ENCODE assay signal across 10 mouse cellular contexts in genomic region chr11:5691775-5692174, GRCm38 (mm10). TPM values are rescaled to one million over a fixed set of nuclear protein-coding genes. Genes with fewer than 3 reads are reported as not detected.
A peak's percentile ranks its signal among the peaks of the same experiment; 100 is the strongest.
DNase-seq lines count a peak whose midpoint lies in the region; ATAC-seq and TF ChIP-seq lines count a peak whose summit lies in the region.
"Had no signal": no experiment of that assay in that cellular context is flagged by ENCODE, and none has a peak within 500 bp of the region (broad histone marks: within the 10 kb centered on the region; RNA-seq: fewer than 3 reads in every experiment).

No protein-coding gene starts in this region.

- H3K27ac ChIP-seq in heart, embryonic 11.5 days (ENCODE audit: low read depth, low read length): no peak overlapping the region
- H3K27ac ChIP-seq in ES-Bruce4 (ENCODE audit: insufficient read depth, low read length): 0 out of 2 replicates have a peak overlapping the region, but pooled peaks have one; percentile 16
- 0 out of 2 replicates have a peak overlapping the region, but pooled peaks have one; percentile 19 for H3K27ac ChIP-seq in embryonic facial prominence, embryonic 10.5 days (replicated peaks)
- H3K27ac ChIP-seq: embryonic facial prominence, embryonic 13.5 days; limb, embryonic 12.5 days had no signal

- no peaks in the 10 kb centered on the region for H3K9me3 ChIP-seq in heart, embryonic 11.5 days (replicated peaks; ENCODE audit: control insufficient read depth, low read length)
- H3K9me3 ChIP-seq in ES-Bruce4 (replicated peaks; ENCODE audit: control insufficient read depth, insufficient read depth, low read length, poor library complexity, severe bottlenecking): peaks cover 5% of the 10 kb centered on the region
- H3K9me3 ChIP-seq in embryonic facial prominence, embryonic 10.5 days: peaks cover 7% of the 10 kb centered on the region; the same call in 1 of the 2 replicates

- TF ChIP-seq POLR2A in ES-Bruce4 (IDR thresholded peaks at IDR 0.05; ENCODE audit: insufficient read depth, low read length): no peak

- H3K36me3 ChIP-seq in heart, embryonic 11.5 days (ENCODE audit: control insufficient read depth, insufficient read depth, low read length): no peaks in the 10 kb centered on the region
- H3K36me3 ChIP-seq in ES-Bruce4 (ENCODE audit: control insufficient read depth, insufficient read depth, low read length, poor library complexity, severe bottlenecking): no peaks in the 10 kb centered on the region
- no peaks in the 10 kb centered on the region for H3K36me3 ChIP-seq in embryonic facial prominence, embryonic 10.5 days (replicated peaks)
- H3K36me3 ChIP-seq: embryonic facial prominence, embryonic 13.5 days; limb, embryonic 12.5 days had no signal

- no peak for TF ChIP-seq EP300 in ES-Bruce4 (IDR thresholded peaks at IDR 0.05; ENCODE audit: insufficient read depth, low read depth, low read length)

- DNase-seq in heart, postnatal 4 days: peak; percentile 67
- peak; percentile 73 for DNase-seq in 3T3-L1 (ENCODE audit: low read depth, low spot score)
- DNase-seq in embryonic facial prominence, embryonic 10.5 days (ENCODE audit: low spot score): peak; percentile 55
- DNase-seq in lung, postnatal 10 days: peak; percentile 72
- no peak for DNase-seq in urinary bladder, postnatal 36 days (ENCODE audit: low spot score in 2 of 2)

- no peaks in the 10 kb centered on the region for H3K4me1 ChIP-seq in heart, embryonic 11.5 days (ENCODE audit: control insufficient read depth, insufficient read depth, low read length)
- peaks cover 3% of the 10 kb centered on the region for H3K4me1 ChIP-seq in ES-Bruce4 (ENCODE audit: control insufficient read depth, insufficient read depth, low read length)
- H3K4me1 ChIP-seq in embryonic facial prominence, embryonic 10.5 days: 0 out of 2 replicates have a peak, but pooled peaks cover 8% of the 10 kb centered on the region

- WGBS in heart, embryonic 11.5 days (ENCODE audit: insufficient replicate concordance): 28% methylated on average over 7 of the region's 7 CpGs
- WGBS in embryonic facial prominence, embryonic 10.5 days: 32% methylated on average over 7 of the region's 7 CpGs

- H3K4me3 ChIP-seq in heart, embryonic 11.5 days (ENCODE audit: low read depth, low read length): no peak overlapping the region
- H3K4me3 ChIP-seq in ES-Bruce4 (ENCODE audit: low read depth, low read length): no peak overlapping the region
- no peak overlapping the region for H3K4me3 ChIP-seq in embryonic facial prominence, embryonic 10.5 days
- H3K4me3 ChIP-seq: embryonic facial prominence, embryonic 13.5 days; limb, embryonic 12.5 days had no signal

- no peak overlapping the region for H3K9ac ChIP-seq in heart, embryonic 11.5 days (ENCODE audit: low read depth, low read length)
- H3K9ac ChIP-seq in ES-Bruce4 (ENCODE audit: low read depth, poor library complexity, severe bottlenecking): no peak overlapping the region
- H3K9ac ChIP-seq: embryonic facial prominence, embryonic 13.5 days; limb, embryonic 12.5 days had no signal

- H3K4me2 ChIP-seq in heart, embryonic 11.5 days: no peak overlapping the region
- H3K4me2 ChIP-seq: embryonic facial prominence, embryonic 13.5 days; limb, embryonic 12.5 days had no signal

- H3K27me3 ChIP-seq in heart, embryonic 11.5 days (ENCODE audit: control insufficient read depth, insufficient read depth, low read length): no peaks in the 10 kb centered on the region
- H3K27me3 ChIP-seq in ES-Bruce4 (ENCODE audit: control insufficient read depth, insufficient read depth, low read length, poor library complexity, severe bottlenecking): no peaks in the 10 kb centered on the region
- no peaks in the 10 kb centered on the region for H3K27me3 ChIP-seq in embryonic facial prominence, embryonic 10.5 days (replicated peaks; ENCODE audit: low read depth, poor library complexity, severe bottlenecking)
- H3K27me3 ChIP-seq: embryonic facial prominence, embryonic 13.5 days; limb, embryonic 12.5 days had no signal

- peak; percentile 69 for TF ChIP-seq CTCF in ES-Bruce4 (IDR thresholded peaks at IDR 0.05; ENCODE audit: low read depth, low read length)

- no peak for ATAC-seq in heart, embryonic 11.5 days (replicated peaks; ENCODE audit: insufficient number of reproducible peaks, low FRiP score, low TSS enrichment)
- no peak for ATAC-seq in activated CD4-positive, CD25-positive, alpha-beta regulatory T cell, adult 4 months

RNA-seq across cellular contexts. Expression of gene Mrps24, which starts 23.7 kb away (rescaled TPM):
- total RNA-seq in heart, postnatal 4 days (2021): 100 to 1,000 TPM; 112 to 114 TPM
- polyA plus RNA-seq in heart, embryonic 11.5 days (2014; fragmentation: Nextera tagmentation; extraction: Ambion mirVana): 174 and 184 TPM in 2 replicates
- polyA plus RNA-seq in ES-Bruce4 (2011; ENCODE audit: insufficient read depth, insufficient read length, low read depth, missing spikeins): 61.8 and 69.3 TPM in 2 replicates
- polyA plus RNA-seq in embryonic facial prominence, embryonic 10.5 days (2016; fragmentation: Nextera tagmentation; extraction: Ambion mirVana): 154 and 156 TPM in 2 replicates
- polyA plus RNA-seq in activated CD4-positive, CD25-positive, alpha-beta regulatory T cell, adult 4 months (2017; shearing (Covaris generic)): 10 to 100 TPM; 66.0 to 69.2 TPM

Comparison
In these comparisons a context has a peak if more than half of its experiments do, and no peak if none do; other contexts are left out.
1. DNase-seq: peak in heart, postnatal 4 days (single experiment), 3T3-L1 (single experiment), embryonic facial prominence, embryonic 10.5 days (single experiment) and lung, postnatal 10 days (single experiment); none in urinary bladder, postnatal 36 days (0 of 2).